In genomic region chr9:54538244-54538643, GRCm38 (mm10) we compare ENCODE assay signal across 39 mouse cellular contexts. TPM values are rescaled to one million over a fixed set of nuclear protein-coding genes. Genes with fewer than 3 reads are reported as not detected.
"Had no signal": no experiment of that assay in that cellular context is flagged by ENCODE, and none has a peak within 500 bp of the region (broad histone marks: within the 10 kb centered on the region; RNA-seq: fewer than 3 reads in every experiment).

No protein-coding gene starts in this region.

- H3K27ac ChIP-seq: gastrocnemius, adult 2 months; heart, embryonic 10.5 days; hindbrain, embryonic 10.5 days; hindbrain, embryonic 12.5 days; hindbrain, embryonic 14.5 days; intestine, embryonic 15.5 days; kidney, embryonic 15.5 days; kidney, postnatal 0 days; limb, embryonic 13.5 days; limb, embryonic 15.5 days; liver, embryonic 12.5 days; liver, embryonic 14.5 days had no signal

- H3K4me3 ChIP-seq: gastrocnemius, adult 2 months; heart, embryonic 10.5 days; heart, embryonic 12.5 days; hindbrain, embryonic 10.5 days; hindbrain, embryonic 12.5 days; intestine, embryonic 15.5 days; kidney, embryonic 15.5 days; limb, embryonic 13.5 days; limb, embryonic 15.5 days; liver, embryonic 12.5 days had no signal

- H3K9me3 ChIP-seq: heart, embryonic 10.5 days; heart, embryonic 12.5 days; hindbrain, embryonic 10.5 days; hindbrain, embryonic 12.5 days; intestine, embryonic 15.5 days; kidney, embryonic 15.5 days; limb, embryonic 13.5 days; limb, embryonic 15.5 days; liver, embryonic 12.5 days had no signal

- ATAC-seq: hindbrain, embryonic 16.5 days; inflammation-experienced regulatory T-cells, adult 6 months; intestine, embryonic 15.5 days; intestine, postnatal 0 days; liver, embryonic 12.5 days had no signal

- DNase-seq: gastrocnemius, adult 2 months; gastrocnemius, postnatal 10 days; gastrocnemius, postnatal 25 days; heart, postnatal 10 days; heart, postnatal 4 days; kidney, adult 2 months; kidney, adult 9 months; kidney, postnatal 14 days; kidney, postnatal 36 days; layer of hippocampus, adult 9-11 months; layer of hippocampus, postnatal 36 days; left cerebral cortex, postnatal 4 days had no signal

- H3K4me2 ChIP-seq: heart, embryonic 12.5 days; hindbrain, embryonic 12.5 days; hindbrain, embryonic 14.5 days; intestine, embryonic 15.5 days; kidney, embryonic 15.5 days; limb, embryonic 13.5 days; limb, embryonic 15.5 days; liver, embryonic 12.5 days had no signal

- H3K27me3 ChIP-seq: intestine, embryonic 15.5 days; kidney, embryonic 15.5 days; limb, embryonic 13.5 days; limb, embryonic 15.5 days had no signal

- H3K9ac ChIP-seq: heart, embryonic 12.5 days; hindbrain, embryonic 12.5 days; hindbrain, embryonic 14.5 days; intestine, embryonic 15.5 days; kidney, embryonic 15.5 days; limb, embryonic 13.5 days; limb, embryonic 15.5 days; liver, embryonic 12.5 days; liver, embryonic 14.5 days had no signal

- H3K36me3 ChIP-seq: heart, embryonic 10.5 days; heart, embryonic 12.5 days; hindbrain, embryonic 10.5 days; hindbrain, embryonic 12.5 days; intestine, embryonic 15.5 days; kidney, embryonic 15.5 days; limb, embryonic 13.5 days; limb, embryonic 15.5 days; liver, embryonic 12.5 days had no signal

- H3K4me1 ChIP-seq: intestine, embryonic 15.5 days; kidney, embryonic 15.5 days; liver, embryonic 12.5 days had no signal

RNA-seq across cellular contexts. Expression of gene Sh2d7, which starts 0.5 kb away (rescaled TPM):
- total RNA-seq: gastrocnemius, adult 2 months; gastrocnemius, postnatal 10 days; gastrocnemius, postnatal 25 days; gastrocnemius, postnatal 4 days; granulocyte monocyte progenitor cell, adult 5-6 weeks; heart, adult 8-10 months; heart, postnatal 10 days; heart, postnatal 25 days; heart, postnatal 4 days; layer of hippocampus, adult 8-10 months; left cerebral cortex, adult 18-20 months; left cerebral cortex, postnatal 10 days; left cerebral cortex, postnatal 25 days; left cerebral cortex, postnatal 4 days; liver, adult 2 months had no signal
- polyA plus RNA-seq: heart, embryonic 10.5 days; heart, embryonic 12.5 days; heart, embryonic 14.5 days; heart, embryonic 16.5 days; hindbrain, embryonic 10.5 days; hindbrain, embryonic 12.5 days; hindbrain, embryonic 14.5 days; inflammation-experienced regulatory T-cells, adult 6 months; intestine, embryonic 15.5 days; intestine, postnatal 0 days; kidney, adult 2 months; kidney, embryonic 15.5 days; kidney, postnatal 0 days; limb, embryonic 11.5 days; limb, embryonic 13.5 days; limb, embryonic 15.5 days; liver, adult 2 months; liver, embryonic 12.5 days; liver, embryonic 14.5 days had no signal
